In genomic region chr2:80669868-80670666, GRCm38 (mm10) we compare ENCODE assay signal across 10 mouse cellular contexts. TPM values are rescaled to one million over a fixed set of nuclear protein-coding genes. Genes with fewer than 3 reads are reported as not detected.
DNase-seq lines count a peak whose midpoint lies in the region; ATAC-seq and TF ChIP-seq lines count a peak whose summit lies in the region.
"Had no signal": no experiment of that assay in that cellular context is flagged by ENCODE, and none has a peak within 500 bp of the region (broad histone marks: within the 10 kb centered on the region; RNA-seq: fewer than 3 reads in every experiment).

No protein-coding gene starts in this region.

- H3K9me3 ChIP-seq in forebrain, embryonic 11.5 days (ENCODE audit: control insufficient read depth, low read length) = no peaks in the 10 kb centered on the region
- H3K9me3 ChIP-seq in forebrain, embryonic 16.5 days (ENCODE audit: control insufficient read depth, low read length) = no peaks in the 10 kb centered on the region
- H3K9me3 ChIP-seq in lung, embryonic 14.5 days (ENCODE audit: low read depth, low read length) = no peaks in the 10 kb centered on the region
- H3K9me3 ChIP-seq: hindbrain, embryonic 15.5 days; megakaryocyte, embryonic 14.5 days had no signal

- no peak for DNase-seq in forebrain, embryonic 11.5 days (ENCODE audit: low spot score)
- peak; percentile 13 for DNase-seq in lung, embryonic 14.5 days
- no peak for DNase-seq in lung, postnatal 25 days (ENCODE audit: low spot score)
- peak; percentile 44 for DNase-seq in brain, embryonic 14.5 days (ENCODE audit: low read depth)
- DNase-seq in ovary, postnatal 36 days (ENCODE audit: low spot score) = no peak

- no peaks in the 10 kb centered on the region for H3K36me3 ChIP-seq in forebrain, embryonic 11.5 days (ENCODE audit: control insufficient read depth, insufficient read depth, low read length)
- H3K36me3 ChIP-seq in forebrain, embryonic 16.5 days (ENCODE audit: control insufficient read depth, insufficient read depth) = peaks cover 2% of the 10 kb centered on the region; the same call in 1 of the 2 replicates
- H3K36me3 ChIP-seq in lung, embryonic 14.5 days (ENCODE audit: insufficient read depth) = peaks cover 12% of the 10 kb centered on the region; the same call in 1 of the 2 replicates

- peak; percentile 57 for ATAC-seq in forebrain, embryonic 11.5 days (replicated peaks; ENCODE audit: low FRiP score)
- ATAC-seq in forebrain, embryonic 16.5 days = no peak
- ATAC-seq in lung, embryonic 14.5 days (ENCODE audit: insufficient read depth) = no peak; the same call in 1 of the 2 replicates
- peak; percentile 38 for ATAC-seq in megakaryocyte-erythroid progenitor cell, adult 5-6 weeks (replicated peaks; ENCODE audit: low FRiP score, low TSS enrichment, poor library complexity, severe bottlenecking)
- no peak for ATAC-seq in megakaryocyte, adult 5-6 weeks (ENCODE audit: poor library complexity, severe bottlenecking)

- H3K4me2 ChIP-seq in forebrain, embryonic 11.5 days (ENCODE audit: low read depth, low read length, severe bottlenecking) = no peak overlapping the region
- H3K4me2 ChIP-seq in forebrain, embryonic 16.5 days (ENCODE audit: low read length) = no peak overlapping the region
- H3K4me2 ChIP-seq in lung, embryonic 14.5 days = no peak overlapping the region
- H3K4me2 ChIP-seq: hindbrain, embryonic 15.5 days had no signal

- no peak overlapping the region for H3K9ac ChIP-seq in forebrain, embryonic 11.5 days (ENCODE audit: low read length)
- H3K9ac ChIP-seq in forebrain, embryonic 16.5 days (replicated peaks; ENCODE audit: low read depth, low read length) = no peak overlapping the region
- H3K9ac ChIP-seq in lung, embryonic 14.5 days = no peak overlapping the region
- H3K9ac ChIP-seq: hindbrain, embryonic 15.5 days had no signal

- TF ChIP-seq CTCF in lung, embryonic 14.5 days (IDR thresholded peaks at IDR 0.05; ENCODE audit: low read depth) = peak; percentile 50
- TF ChIP-seq CTCF in brain, embryonic 14.5 days (IDR thresholded peaks at IDR 0.05; ENCODE audit: borderline replicate concordance, extremely low read depth, insufficient read depth, insufficient read length) = peak; percentile 38; the same call in 1 of the 2 replicates

- no peak for TF ChIP-seq POLR2A in brain, embryonic 14.5 days (IDR thresholded peaks at IDR 0.05; ENCODE audit: borderline replicate concordance, extremely low read depth, insufficient read depth, insufficient read length, poor library complexity, severe bottlenecking)

- no peak overlapping the region for H3K27ac ChIP-seq in forebrain, embryonic 11.5 days (ENCODE audit: low read depth, low read length)
- H3K27ac ChIP-seq in forebrain, embryonic 16.5 days (ENCODE audit: low read length) = no peak overlapping the region
- H3K27ac ChIP-seq in lung, embryonic 14.5 days (ENCODE audit: low read depth) = no peak overlapping the region
- H3K27ac ChIP-seq: hindbrain, embryonic 15.5 days had no signal

- 0 out of 2 replicates have a peak, but pooled peaks cover 3% of the 10 kb centered on the region for H3K4me1 ChIP-seq in forebrain, embryonic 11.5 days (replicated peaks; ENCODE audit: control insufficient read depth, insufficient read depth, low read length)
- H3K4me1 ChIP-seq in forebrain, embryonic 16.5 days (replicated peaks; ENCODE audit: control insufficient read depth, insufficient read depth, low read length) = no peaks in the 10 kb centered on the region
- no peaks in the 10 kb centered on the region for H3K4me1 ChIP-seq in lung, embryonic 14.5 days (ENCODE audit: insufficient read depth)
- H3K4me1 ChIP-seq: hindbrain, embryonic 15.5 days had no signal

- no peak overlapping the region for H3K4me3 ChIP-seq in forebrain, embryonic 11.5 days (ENCODE audit: low read depth, low read length)
- H3K4me3 ChIP-seq in forebrain, embryonic 16.5 days (replicated peaks; ENCODE audit: low read length) = no peak overlapping the region
- H3K4me3 ChIP-seq in lung, embryonic 14.5 days (ENCODE audit: low read depth, low read length) = no peak overlapping the region
- H3K4me3 ChIP-seq: hindbrain, embryonic 15.5 days; megakaryocyte, embryonic 14.5 days had no signal

- 66% methylated on average over 11 of the region's 11 CpGs for WGBS in forebrain, embryonic 11.5 days
- WGBS in forebrain, embryonic 16.5 days = 63% methylated on average over 11 of the region's 11 CpGs
- WGBS in lung, embryonic 14.5 days = 71% methylated on average over 11 of the region's 11 CpGs

- H3K27me3 ChIP-seq in forebrain, embryonic 11.5 days (ENCODE audit: control insufficient read depth, insufficient read depth, low read length) = no peaks in the 10 kb centered on the region
- H3K27me3 ChIP-seq in forebrain, embryonic 16.5 days (replicated peaks; ENCODE audit: control insufficient read depth, insufficient read depth, low read length) = no peaks in the 10 kb centered on the region
- no peaks in the 10 kb centered on the region for H3K27me3 ChIP-seq in lung, embryonic 14.5 days (ENCODE audit: insufficient read depth, low read length)
- H3K27me3 ChIP-seq: hindbrain, embryonic 15.5 days had no signal

RNA-seq across cellular contexts. Expression of gene Nup35, which starts 53.0 kb away (rescaled TPM):
- polyA plus RNA-seq in forebrain, embryonic 11.5 days (2014; fragmentation: Nextera tagmentation; extraction: Ambion mirVana) = 64.5 and 66.4 TPM in 2 replicates
- 55.3 and 58.7 TPM in 2 replicates for polyA plus RNA-seq in forebrain, embryonic 16.5 days (2015; fragmentation: Nextera tagmentation; extraction: Ambion mirVana)
- polyA plus RNA-seq in lung, embryonic 14.5 days (2014; fragmentation: Nextera tagmentation; extraction: Ambion mirVana) = 58.9 and 59.0 TPM in 2 replicates
- polyA plus RNA-seq in brain, embryonic 14.5 days (2012; rRNA removed) = 50.7 and 77.4 TPM in 2 replicates
- 53.9 and 60.7 TPM in 2 replicates for total RNA-seq in megakaryocyte-erythroid progenitor cell, adult 5-6 weeks (2014; fragmentation: Nextera tagmentation)
- 73.8 and 76.3 TPM in 2 replicates for total RNA-seq in megakaryocyte-erythroid progenitor cell, adult 5-6 weeks (2017)
- 22.4 and 32.9 TPM in 2 replicates for total RNA-seq in megakaryocyte, adult 5-6 weeks (2015)
- 23.7 and 31.8 TPM in 2 replicates for total RNA-seq in megakaryocyte, adult 5-6 weeks (2017)

RNA-seq across cellular contexts. Expression of gene Dusp19, which starts 53.2 kb away (rescaled TPM):
- 17.7 and 19.6 TPM in 2 replicates for polyA plus RNA-seq in forebrain, embryonic 11.5 days (2014; fragmentation: Nextera tagmentation; extraction: Ambion mirVana)
- polyA plus RNA-seq in forebrain, embryonic 16.5 days (2015; fragmentation: Nextera tagmentation; extraction: Ambion mirVana) = 16.3 and 16.5 TPM in 2 replicates
- 15.1 and 16.8 TPM in 2 replicates for polyA plus RNA-seq in lung, embryonic 14.5 days (2014; fragmentation: Nextera tagmentation; extraction: Ambion mirVana)
- 14.1 and 15.5 TPM in 2 replicates for polyA plus RNA-seq in brain, embryonic 14.5 days (2012; rRNA removed)
- total RNA-seq in megakaryocyte-erythroid progenitor cell, adult 5-6 weeks (2014; fragmentation: Nextera tagmentation) = 11.7 and 13.8 TPM in 2 replicates
- 9.7 and 13.8 TPM in 2 replicates for total RNA-seq in megakaryocyte-erythroid progenitor cell, adult 5-6 weeks (2017)
- 4.6 and 4.7 TPM in 2 replicates for total RNA-seq in megakaryocyte, adult 5-6 weeks (2015)
- 1.8 and 3.1 TPM in 2 replicates for total RNA-seq in megakaryocyte, adult 5-6 weeks (2017)

Comparison
In these comparisons a context has a peak if more than half of its experiments do, and no peak if none do; other contexts are left out.
1. ATAC-seq: peak in forebrain, embryonic 11.5 days (single experiment) and megakaryocyte-erythroid progenitor cell, adult 5-6 weeks (single experiment); none in forebrain, embryonic 16.5 days (single experiment), lung, embryonic 14.5 days (single experiment) and megakaryocyte, adult 5-6 weeks (single experiment).
2. DNase-seq: peak in lung, embryonic 14.5 days (single experiment) and brain, embryonic 14.5 days (single experiment); none in forebrain, embryonic 11.5 days (single experiment), lung, postnatal 25 days (single experiment) and ovary, postnatal 36 days (single experiment).